Mouse (Mus musculus) hindbrain, embryonic 16.5 days (tissue): Measurements from ENCODE around the gene Gadd45b. TPM values are rescaled to one million over a fixed set of nuclear protein-coding genes. Genes with fewer than 3 reads are reported as not detected.

Source experiments
- polyA plus RNA-seq: library from polyadenylated mRNA; unstranded; fragments of >200 nt; fragmentation: Nextera tagmentation; extraction: Ambion mirVana; gene quantifications from 2 replicates; pipeline ENCODE4 v1.2.1, GENCODE M21; 2015

Gene Gadd45b
- polyA plus RNA-seq, 1 experiment from 2014 or later: 8.0 TPM

Other genes with a start within 250 kb of the Gadd45b start
- gene Mob3a, start 228.1 kb upstream of the Gadd45b start, polyA plus RNA-seq: 56.9 and 59.5 TPM in 2 replicates
- gene Izumo4, start 227.9 kb upstream of the Gadd45b start, polyA plus RNA-seq: 43.7 and 50.4 TPM in 2 replicates
- gene Ap3d1, start 187.8 kb upstream of the Gadd45b start, polyA plus RNA-seq: 102 and 105 TPM in 2 replicates
- gene Dot1l, start 174.9 kb upstream of the Gadd45b start, polyA plus RNA-seq: 13.2 and 16.9 TPM in 2 replicates
- gene Sf3a2, start 131.9 kb upstream of the Gadd45b start, polyA plus RNA-seq: 44.7 and 59.9 TPM in 2 replicates
- gene Plekhj1, start 131.4 kb upstream of the Gadd45b start, polyA plus RNA-seq: 129 and 140 TPM in 2 replicates
- gene Amh, start 124.8 kb upstream of the Gadd45b start, polyA plus RNA-seq: not detected in 2 replicates
- gene Jsrp1, start 116.6 kb upstream of the Gadd45b start, polyA plus RNA-seq: 1.1 and 1.2 TPM in 2 replicates
- gene Oaz1, start 103.4 kb upstream of the Gadd45b start, polyA plus RNA-seq: 1,272 and 1,293 TPM in 2 replicates
- 22.1 and 23.3 TPM in 2 replicates for gene Lingo3, start 86.0 kb upstream of the Gadd45b start, polyA plus RNA-seq
- 197 and 208 TPM in 2 replicates for gene Lsm7, start 74.9 kb upstream of the Gadd45b start, polyA plus RNA-seq
- gene Sppl2b, start 74.8 kb upstream of the Gadd45b start, polyA plus RNA-seq: 92.4 and 97.5 TPM in 2 replicates
- 0.13 and 0.27 TPM in 2 replicates for gene Tmprss9, start 58.2 kb upstream of the Gadd45b start, polyA plus RNA-seq
- 314 and 364 TPM in 2 replicates for gene Timm13, start 29.1 kb upstream of the Gadd45b start, polyA plus RNA-seq
- 36.6 and 41.9 TPM in 2 replicates for gene Lmnb2, start 11.8 kb upstream of the Gadd45b start, polyA plus RNA-seq
- gene Gng7, start 84.9 kb downstream of the Gadd45b start, polyA plus RNA-seq: 25.4 and 27.0 TPM in 2 replicates
- 74.4 and 81.7 TPM in 2 replicates for gene Diras1, start 95.6 kb downstream of the Gadd45b start, polyA plus RNA-seq
- 48.3 and 54.3 TPM in 2 replicates for gene Slc39a3, start 107.4 kb downstream of the Gadd45b start, polyA plus RNA-seq
- gene Sgta, start 130.1 kb downstream of the Gadd45b start, polyA plus RNA-seq: 334 and 346 TPM in 2 replicates
- 49.8 and 53.5 TPM in 2 replicates for gene Thop1, start 140.0 kb downstream of the Gadd45b start, polyA plus RNA-seq
- 0.24 and 0.32 TPM in 2 replicates for gene Creb3l3, start 168.8 kb downstream of the Gadd45b start, polyA plus RNA-seq
- gene Map2k2, start 175.8 kb downstream of the Gadd45b start, polyA plus RNA-seq: 236 and 240 TPM in 2 replicates
- gene Zbtb7a, start 205.1 kb downstream of the Gadd45b start, polyA plus RNA-seq: 13.3 and 13.6 TPM in 2 replicates
- 47.1 and 56.9 TPM in 2 replicates for gene Pias4, start 237.8 kb downstream of the Gadd45b start, polyA plus RNA-seq
- 525 and 551 TPM in 2 replicates for gene Eef2, start 246.6 kb downstream of the Gadd45b start, polyA plus RNA-seq